Mouse (Mus musculus) thymus, postnatal 25 days (tissue): Measurements from ENCODE around the gene Nr3c2.

Experiments used
- DNase-seq: peaks from one replicate; pipeline ENCODE4 v3.0.0; 2022

Nr3c2 gene

DNA sequence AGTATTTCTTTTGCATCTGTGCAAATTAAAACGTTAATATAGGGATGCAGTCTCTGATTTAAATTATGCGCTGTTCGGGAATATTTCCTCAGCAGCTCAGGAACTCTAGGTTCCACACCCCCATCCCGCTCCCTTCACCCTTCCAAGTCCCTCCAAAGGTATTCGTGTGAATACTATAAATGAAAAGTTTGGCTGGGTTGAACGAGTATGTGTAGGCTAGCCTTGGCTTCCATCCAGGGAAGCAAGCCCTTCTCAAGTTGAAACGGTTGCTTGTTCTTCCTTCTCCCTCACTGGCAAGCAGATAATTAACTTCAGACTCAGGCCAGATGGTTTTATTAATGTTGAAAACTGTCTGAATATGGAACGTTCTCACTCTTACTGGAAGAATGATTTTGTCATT is 186.8 kb downstream of the Nr3c2 start:
- no peak for DNase-seq

DNA sequence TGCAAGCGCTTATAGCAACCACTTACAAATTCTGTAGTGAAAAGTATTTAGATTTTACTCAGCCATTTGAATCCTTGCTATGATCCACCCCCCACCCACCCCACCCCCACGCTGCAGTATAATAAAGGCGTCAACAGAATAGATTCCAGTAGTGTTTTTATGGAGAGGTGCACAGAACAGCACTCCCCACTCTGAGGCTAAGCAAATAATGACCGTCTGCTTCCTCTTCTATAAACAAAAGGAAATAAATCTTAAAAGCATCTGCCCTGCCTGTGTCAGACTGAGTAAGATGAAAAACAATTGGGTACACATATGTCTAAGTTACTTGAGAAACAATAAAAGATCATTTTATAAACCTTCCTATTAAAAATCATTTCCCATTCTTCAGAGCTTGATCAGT is 197.5 kb downstream of the Nr3c2 start:
- no peak for DNase-seq

DNA sequence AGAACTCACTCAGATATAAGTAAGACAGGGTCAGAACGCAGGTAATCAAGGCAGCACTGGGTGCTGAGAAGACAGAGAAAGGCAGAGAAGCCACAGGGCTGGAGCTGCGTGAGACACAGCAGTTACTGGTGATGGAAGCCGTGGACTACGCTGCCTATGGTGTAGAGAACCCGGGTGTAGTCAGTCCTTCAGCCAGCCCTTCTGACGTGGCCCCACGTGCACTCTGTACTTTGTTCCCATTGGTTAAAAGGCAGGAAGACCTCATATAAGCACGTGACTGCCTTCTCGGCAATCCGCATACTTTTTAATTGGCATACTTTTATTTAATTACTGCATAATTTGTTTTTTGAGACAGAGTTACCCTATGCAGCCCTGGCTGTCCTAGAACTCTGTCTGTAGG is 198.9 kb downstream of the Nr3c2 start:
- no peak for DNase-seq

DNA sequence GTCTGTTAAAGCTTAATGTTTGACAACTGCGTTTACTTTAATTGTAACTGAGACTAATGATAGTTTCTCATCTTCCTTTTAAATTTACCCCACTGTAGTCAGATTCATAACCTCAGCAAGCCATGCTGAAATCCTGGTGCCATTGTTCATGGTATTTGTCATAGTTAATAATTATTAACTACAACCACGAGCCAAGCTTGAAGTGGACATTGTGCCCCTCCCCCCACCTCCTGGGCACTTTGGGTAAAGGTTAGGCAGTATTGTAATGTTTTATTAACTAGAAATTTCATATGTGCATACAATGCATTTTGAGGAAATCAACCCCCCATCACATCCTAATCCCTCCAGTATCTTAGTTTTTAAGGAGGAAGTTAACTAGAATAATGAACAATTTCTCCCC is 201.1 kb downstream of the Nr3c2 start:
- DNase-seq: no peak

DNA sequence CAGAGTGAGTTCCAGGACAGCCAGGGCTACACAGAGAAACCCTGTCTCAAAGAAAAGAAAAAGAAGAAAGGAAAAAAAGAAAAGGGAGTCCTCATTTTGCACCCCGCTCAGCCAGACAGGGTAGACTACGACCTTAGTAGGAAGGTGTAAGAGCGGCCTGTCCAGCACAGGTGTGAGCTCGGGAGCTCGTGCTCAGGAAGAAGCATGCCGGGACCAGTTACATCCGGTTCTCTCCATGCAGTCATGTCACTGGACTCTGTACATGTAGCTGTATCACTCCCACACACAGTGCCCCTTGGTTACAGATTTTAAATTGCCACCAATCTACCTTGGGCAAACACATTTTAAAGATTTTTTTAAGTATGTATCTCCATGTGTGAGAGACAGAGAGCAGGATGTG is 203.6 kb downstream of the Nr3c2 start:
- DNase-seq: no peak

DNA sequence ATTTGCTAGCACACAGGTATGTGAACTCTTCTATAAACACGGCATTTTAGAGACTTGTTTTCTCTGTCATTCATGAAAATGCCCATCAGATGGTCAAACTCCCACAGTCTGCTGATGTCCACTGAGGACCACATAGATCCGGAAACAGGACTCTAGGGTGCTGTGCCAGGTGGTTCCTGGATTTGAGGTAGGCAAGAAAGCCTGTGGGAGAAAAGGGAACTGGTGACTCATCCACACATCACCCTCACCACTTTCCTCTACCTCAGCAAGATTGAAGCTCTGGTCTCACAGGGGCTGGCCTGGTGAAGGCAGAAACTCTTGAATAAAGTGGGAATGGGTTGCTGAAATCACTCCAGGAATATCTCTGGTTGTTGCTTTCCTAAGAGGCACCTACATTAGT is 213.5 kb downstream of the Nr3c2 start:
- no peak for DNase-seq

DNA sequence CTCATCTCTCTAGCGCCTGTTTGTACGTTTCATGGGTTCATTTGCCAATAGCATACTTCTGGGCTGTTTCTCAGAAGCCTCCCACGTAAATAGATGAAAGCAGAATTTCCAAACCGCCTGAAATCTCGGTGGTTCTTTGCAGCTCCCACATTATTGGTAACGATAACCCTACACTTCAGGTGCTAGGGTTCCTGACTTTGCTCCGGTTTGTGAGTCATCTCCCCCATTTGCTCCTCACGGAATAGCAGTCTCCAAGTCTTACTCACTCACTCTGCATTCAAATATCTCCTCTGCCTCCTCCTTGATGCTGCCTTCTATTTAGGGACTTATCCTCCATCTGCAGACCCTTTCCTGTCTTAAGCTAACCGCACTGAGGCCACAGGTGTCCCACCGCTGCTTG is 215.5 kb downstream of the Nr3c2 start:
- no peak for DNase-seq

DNA sequence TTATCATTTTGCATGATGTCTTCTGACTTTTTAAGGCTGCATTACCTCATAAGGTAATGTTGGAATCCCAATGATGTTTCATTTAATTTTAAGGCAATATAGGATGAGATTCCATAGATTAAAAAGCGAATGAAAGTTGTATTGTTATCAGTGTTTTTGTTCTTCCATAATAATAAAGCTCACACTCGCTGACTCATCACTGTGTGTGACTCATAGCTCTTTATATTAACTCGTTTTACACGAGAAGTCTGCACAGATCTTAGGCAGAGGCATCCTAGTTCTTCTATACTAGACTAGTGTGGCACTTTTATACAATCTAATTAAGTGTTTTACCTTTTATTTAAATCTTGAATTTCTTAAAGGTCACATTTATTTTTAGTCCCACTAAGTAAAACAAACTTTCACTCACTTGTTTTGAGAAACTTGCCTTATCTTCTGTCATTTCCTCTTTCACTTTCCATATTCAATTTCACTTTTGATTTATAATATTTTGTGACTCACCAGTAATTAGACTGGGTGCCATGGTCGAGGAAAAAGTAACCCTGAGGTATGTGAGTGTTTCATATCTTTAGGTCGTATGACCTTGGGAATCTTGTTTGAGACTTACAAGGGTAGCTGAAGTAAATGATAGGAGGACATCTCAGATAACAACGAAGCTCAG is 217.3 kb downstream of the Nr3c2 start:
- DNase-seq: no peak

DNA sequence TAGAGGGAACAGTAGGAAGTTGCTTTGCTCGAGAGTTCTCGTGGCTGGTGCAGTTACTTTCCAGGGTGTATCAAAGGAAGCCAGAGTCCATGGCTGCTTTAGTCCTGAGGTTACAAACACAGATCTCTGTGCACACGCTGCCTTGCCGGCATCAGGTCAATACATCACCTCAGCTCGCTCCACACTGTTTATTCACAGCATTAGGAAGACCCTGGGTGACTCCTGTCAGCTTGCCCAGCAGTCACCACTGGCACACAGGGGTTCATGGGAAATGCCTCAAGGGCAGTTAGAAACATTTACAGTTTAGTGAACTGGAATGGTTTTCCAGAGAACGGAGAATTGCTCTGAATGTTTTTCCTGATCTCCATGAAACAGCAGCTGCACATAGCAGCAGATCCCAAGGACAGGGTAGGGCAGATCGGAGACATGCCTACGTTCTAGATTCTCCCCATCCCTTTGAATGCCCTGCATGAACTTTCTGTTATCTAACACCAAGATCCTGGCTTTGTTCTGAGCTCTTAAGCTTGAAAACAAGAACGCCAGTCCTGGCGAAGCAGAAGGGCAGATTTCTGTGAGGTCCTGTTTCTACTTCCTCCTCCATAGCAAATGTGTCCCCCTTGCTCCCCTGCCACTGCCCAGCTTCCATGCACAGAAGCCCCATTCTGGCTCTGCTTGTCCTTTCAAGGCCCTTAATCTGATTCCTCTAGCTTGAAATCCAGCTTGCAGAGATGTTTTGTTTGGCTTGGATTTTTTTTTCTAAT is 221.7 kb downstream of the Nr3c2 start:
- DNase-seq: no peak

DNA sequence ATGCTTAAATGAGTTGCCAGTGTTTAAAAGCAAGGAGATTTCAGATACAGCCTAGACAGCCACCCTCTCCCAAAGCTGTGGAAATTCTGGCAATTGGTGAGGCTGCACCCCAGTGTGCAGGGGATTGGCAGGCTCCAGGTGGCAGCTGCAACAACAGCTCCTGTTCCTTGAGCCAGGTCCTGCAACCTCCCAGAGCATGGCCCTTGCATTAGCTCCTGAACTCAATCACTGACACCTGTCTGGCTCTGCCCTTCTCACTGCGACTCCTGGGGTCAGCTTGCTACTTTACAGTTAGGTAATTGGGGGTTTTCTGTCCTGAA is 222.3 kb downstream of the Nr3c2 start:
- no peak for DNase-seq

DNA sequence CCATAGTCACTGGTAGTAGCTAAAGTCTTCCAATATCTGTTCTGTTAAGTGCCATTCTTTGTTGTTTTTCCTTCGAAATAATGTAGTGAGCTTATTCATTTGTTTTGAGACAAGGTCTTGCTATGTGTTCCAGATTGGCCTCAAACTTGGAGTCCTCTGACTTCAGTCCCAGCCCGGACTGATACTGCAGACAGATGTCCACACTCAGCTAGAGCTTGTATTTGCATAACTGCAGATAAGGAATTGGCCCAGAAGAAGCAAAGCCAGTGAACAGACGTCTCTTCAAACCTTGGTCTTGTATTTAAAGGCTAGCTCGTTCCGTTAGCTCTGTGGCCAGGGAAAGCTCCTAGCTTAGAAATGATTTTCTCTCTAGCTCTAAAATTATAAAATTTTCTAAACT is 223.1 kb downstream of the Nr3c2 start:
- DNase-seq: no peak

DNA sequence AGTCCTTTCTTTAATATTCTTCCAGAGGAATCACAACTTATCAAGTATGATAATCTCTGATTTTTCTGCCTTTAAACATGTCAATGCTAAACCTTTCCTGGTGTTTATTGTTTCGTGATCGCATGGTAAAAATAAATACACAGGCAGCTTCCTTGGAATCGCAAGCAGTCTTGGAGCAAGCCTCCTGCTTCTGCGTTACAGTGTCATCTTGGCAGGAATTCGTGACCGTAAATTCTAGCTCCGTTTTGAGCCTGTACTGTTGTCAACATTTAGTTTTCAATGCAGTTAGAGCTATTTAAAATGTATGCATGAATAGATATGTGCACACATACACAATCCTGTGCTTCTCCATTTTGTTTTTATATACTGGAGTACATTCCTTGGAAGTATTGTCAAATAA is 226.5 kb downstream of the Nr3c2 start:
- DNase-seq: no peak

DNA sequence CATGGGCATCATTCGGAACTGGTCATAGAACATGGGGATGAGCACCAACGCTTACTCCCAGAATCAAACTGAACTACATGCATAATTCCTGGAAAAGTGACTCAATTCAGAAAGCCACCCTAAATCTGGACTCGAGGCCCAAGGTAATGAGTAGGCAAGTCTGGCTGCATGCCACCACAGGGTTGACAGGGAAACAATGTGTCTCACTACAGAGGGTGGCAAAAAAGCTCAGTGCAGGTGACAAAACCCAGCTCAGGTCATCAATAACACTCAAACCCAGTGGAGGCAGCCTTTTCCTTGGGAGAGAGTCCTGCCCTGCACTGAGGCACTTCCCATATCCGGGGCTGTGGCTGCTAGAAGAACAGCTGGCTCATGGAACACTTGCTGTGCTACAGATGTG is 228.8 kb downstream of the Nr3c2 start:
- no peak for DNase-seq

DNA sequence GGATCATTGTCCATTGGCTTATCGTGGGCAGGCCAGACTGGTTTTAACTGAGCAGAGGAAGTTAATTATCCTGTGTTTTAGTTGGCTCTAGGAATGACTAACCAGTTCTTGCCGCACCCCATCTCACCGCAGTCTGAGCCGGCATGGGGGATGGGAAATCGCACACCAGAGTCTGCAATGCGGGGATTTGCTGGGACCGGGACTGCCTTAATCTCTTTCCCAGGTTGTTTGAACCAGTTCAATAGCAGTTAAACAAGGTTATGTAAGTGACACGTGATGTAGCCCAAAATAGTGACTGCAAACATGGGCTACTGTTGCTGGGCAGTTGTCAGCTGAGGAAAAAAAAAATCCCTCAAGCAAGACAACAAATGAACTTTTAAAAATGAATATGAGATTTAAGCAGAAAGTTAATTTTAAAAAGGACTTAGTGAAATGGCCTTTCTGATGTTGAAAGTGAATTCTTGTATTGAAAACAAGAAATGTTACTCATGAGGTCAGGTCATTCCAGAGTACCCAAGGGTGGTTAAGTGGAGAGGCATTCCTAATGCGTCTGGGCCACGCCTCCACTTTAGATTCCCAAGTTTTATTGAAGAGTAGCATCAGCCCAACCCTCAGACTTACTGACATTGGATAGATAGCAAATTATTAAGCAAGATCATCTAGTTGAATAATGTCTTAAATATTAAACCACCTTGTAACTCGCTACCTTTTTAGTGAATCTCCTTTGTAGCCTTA is 233.8 kb downstream of the Nr3c2 start:
- no peak for DNase-seq

DNA sequence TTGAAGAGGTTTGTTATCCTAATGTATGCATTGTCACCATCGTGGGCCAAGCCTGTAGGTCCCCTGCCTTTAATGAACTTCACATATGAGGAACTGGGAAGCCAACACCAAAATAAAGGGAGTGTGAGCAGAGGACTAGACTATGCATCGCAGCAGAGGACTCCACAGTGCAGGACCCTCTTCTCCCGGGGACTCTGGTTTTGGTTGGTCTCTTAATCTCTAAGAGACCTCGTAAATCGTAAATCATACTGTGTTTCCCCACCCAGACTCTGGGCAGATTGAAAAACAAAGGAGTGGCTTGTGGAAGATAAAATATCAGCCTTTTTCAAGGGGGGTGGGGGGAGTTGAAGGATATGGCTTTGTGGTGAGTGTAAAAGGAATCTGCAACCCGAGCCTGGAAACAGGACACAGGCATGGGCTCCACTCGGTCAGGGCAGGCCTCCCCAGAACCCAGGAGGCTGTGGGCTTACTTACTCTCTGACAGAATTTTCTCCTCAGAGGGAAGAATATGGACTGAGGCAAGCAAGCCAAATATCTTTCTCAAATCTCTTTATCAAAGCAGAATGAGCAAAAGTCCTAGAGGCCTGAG is 234.6 kb downstream of the Nr3c2 start:
- DNase-seq: no peak

DNA sequence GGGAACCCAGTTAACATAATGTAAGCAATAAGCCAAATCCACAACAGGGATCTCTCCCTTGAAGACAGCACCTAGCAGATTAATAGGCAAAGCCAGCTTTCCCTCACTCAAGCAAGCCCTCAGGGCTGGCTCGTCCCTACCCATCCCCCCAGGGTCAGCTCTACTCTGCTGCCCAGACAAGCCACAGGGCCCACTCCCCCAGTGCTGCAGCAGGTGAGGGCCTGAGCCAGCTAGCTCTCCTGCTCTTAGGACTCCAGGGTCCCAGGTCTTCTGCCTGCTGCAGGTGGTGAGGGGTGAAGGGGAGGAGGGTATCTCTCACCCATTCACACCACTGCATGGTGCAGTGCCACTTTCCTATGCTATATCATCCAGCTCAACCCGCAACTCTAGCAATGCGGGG is 246.0 kb downstream of the Nr3c2 start:
- DNase-seq: no peak

DNA sequence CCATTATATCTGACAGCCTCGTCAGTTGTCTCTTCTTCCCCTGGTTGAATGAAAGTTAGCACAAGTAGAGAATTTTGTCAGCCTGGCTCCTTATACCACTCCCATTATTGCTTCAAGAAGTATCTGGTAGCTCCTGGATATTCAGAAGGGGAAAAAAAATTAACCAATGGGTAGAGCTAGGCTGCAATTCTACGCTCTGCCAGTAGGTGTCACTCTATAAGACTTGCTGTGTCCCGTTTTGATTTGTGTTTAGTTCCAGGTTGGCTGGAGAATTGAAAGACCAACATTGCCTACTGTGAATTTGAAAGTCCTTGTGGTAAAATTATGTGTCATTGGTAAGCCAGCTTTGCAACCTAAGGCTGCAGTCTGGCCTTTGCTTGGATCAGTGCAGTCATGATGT is 255.3 kb downstream of the Nr3c2 start:
- peak; percentile 26 for DNase-seq

DNA sequence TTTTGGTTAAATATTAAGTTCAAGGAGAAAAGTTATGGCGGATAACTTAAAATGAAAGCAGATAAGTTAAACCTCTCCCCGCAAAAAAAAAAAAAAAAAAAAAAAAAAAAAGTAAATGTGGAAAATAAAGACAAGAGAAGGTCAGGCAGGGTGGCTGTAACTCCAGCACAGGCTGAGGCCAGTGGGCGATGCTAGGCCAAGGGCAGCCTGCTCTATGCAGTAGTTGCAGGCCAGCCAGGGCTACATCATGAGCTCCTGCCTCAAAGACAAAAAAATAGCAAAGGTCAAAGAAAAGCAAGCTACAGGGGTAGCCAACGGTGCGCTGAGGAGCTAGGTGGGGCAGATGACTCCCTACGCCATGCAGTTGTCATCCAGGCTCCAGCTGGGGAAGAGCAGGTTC is 270.1 kb downstream of the Nr3c2 start:
- DNase-seq: no peak

DNA sequence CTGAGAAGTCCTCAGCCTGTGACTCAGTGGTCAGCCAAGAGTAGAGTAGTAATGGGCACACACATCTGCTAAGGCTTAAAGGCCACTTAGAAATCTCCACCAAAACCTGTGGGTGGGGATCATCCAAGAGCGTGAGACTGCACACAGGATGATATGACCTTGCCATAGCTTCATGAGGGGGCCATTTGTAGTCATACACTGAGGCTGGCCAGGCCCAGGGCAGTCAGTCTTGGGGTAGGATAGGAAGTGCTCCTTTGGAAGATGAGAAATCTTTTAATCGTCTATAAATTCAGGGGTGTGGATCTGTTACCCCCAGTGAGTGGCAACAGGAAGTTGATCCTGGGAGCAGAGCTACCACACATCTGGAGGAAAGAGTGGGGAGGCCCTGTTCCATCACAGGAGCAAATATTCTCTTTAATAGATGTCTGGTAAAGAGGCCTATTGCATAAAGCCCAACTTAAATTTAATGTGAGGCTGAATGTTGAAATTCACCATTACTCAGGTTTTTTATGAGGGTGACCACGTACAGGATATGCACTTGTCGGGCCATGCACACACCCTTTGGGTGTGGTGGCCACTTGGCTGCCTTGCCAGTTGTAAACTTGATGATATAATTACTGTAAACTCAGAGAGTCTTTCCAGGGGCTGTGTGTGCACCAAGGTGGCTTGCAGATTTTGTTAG is 270.7 kb downstream of the Nr3c2 start:
- DNase-seq: no peak

DNA sequence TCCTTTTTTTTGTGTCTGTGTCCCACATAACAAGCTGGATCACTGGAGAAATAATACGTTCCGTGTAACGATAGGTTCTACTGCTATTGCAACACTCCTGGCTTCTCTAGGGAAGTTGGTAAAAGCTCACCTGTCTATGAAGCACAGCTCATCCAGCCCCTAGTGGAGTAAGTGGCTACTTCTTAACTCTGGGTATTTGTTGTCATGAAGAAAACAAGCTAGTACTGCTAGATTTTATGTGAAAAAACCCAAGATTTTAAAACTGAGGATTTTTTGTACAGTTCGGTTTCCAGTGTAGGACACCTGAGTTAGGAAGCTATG is 271.2 kb downstream of the Nr3c2 start:
- no peak for DNase-seq

DNA sequence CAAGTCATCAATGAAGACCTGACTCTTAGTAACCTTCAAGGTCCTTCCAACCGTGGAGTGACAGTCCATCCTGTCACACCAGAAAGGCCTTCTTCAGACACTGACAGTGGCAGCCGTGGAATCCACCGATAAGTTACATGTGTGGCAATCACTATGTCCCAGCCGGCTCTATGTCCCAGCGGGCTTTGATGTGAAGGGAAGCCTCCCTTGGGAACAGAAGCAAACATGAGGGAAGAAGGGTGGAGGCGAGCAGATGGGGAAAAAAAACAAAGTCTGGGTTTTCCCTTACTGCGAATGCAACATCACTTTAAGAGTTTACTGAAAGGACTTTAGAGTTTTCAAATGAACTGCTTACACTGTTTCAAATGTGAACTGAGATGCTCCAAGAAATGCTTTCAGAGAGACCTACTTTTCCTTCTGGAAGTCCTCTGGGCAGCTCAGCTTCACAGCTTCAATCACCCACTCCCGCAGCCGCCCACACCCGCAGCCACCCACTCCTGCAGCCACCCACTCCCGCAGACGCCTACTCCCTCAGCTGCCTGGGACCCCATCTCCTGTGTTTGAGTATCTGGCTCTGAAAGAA is 273.9 kb downstream of the Nr3c2 start:
- DNase-seq: no peak

DNA sequence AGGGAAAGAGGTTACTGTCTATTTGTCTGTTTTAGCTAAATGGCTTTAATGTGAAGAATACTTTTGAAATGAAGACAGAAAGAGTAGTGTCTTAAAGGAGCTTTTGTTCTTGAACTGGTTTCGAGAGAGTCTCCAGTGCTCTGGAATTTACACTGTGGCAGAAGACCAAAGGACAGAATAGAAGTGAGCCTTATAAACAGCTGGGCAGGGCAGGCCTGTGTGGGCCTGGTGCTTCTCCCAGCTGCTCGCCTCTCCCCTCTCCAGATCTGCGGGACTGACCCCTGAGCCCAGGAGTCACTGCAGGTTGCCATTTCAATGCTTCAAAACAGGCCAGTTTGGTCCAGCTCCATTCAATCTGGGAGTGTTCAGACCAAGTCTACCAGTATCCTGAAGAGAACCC is 274.5 kb downstream of the Nr3c2 start:
- DNase-seq: no peak

DNA sequence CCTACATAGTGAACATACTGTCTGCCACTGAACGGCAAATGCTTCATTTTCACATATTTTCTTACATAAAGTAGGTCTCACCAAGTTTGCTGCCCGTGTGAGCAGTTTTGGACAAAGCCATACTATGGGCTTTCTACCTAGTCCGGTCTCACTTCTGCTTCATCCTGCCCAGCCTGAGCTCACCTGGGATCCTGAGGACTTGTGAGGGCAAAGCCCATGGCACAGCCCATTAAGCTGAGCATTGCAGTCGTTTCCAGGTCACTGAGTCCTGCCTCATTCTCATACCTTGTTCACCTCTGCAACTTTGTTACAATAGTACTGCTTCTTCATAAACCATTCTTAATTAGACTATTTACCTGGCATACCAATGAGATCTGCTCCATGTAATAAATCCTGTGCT is 276.2 kb downstream of the Nr3c2 start:
- no peak for DNase-seq
